Mouse (Mus musculus) T-helper 1 cell (primary cell): Measurements from ENCODE around the gene Elmo1.

Source experiments
- in situ Hi-C: fragments of 300-600 bp; cut with MboI, MseI; formaldehyde crosslinking; loops from one replicate; pipeline ENCODE4 v1.15.1; 2025; ENCODE audit warnings: high pct_unique_total_duplicates

Elmo1 gene

DNA sequence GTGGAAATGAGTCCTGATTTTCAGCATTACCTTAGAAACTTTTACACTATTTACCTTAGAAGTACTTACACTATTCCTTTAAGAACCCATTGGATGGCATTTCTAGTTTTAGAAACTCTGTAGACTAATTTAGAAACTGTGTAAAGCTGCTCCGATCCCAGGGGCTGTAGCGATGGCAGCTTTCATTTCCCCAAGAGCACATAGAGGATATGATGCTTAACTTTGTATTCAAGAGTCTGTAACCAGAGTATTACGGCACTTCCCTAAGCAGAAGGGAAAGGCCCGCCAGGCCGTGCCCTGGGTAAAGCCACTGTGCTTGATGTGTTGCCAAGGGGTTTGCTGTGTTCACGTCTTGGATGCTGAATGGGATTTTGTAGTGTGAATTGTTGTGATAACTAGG lies 222.9 kb downstream of the Elmo1 start:
- in situ Hi-C loops: loop anchor here (10.0 to 25.0 kb wide), 2 partner anchors 161 to 624 kb away; no protein-coding TSS in a partner anchor

DNA sequence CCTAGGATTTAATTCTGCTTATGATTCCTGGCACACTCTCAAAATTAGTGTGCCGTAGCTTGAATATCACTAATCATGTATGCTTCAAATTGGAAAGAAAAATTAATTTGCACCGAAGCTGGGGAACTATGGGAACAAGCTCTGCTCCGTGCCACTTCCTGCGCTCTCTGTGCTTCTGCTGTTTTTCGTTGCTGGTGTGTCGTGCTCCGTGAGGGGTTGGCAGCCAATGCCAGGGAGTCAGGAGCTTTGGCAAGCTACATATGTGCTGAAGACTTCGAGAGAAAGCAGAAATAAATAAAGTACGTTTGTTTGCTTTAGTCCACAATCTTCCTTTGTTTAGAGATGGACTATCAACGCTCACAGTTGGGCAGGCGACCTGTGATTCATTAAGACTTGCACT lies 225.7 kb downstream of the Elmo1 start:
- in situ Hi-C loops: loop anchor here (10.0 to 25.0 kb wide), 2 partner anchors 159 to 621 kb away; no protein-coding TSS in a partner anchor

GRCm38 (mm10) chr13:20318615-20319219 lies 228.3 kb downstream of the Elmo1 start:
- in situ Hi-C loops: loop anchor here (10.0 to 25.0 kb wide), 2 partner anchors 156 to 619 kb away; no protein-coding TSS in a partner anchor

DNA sequence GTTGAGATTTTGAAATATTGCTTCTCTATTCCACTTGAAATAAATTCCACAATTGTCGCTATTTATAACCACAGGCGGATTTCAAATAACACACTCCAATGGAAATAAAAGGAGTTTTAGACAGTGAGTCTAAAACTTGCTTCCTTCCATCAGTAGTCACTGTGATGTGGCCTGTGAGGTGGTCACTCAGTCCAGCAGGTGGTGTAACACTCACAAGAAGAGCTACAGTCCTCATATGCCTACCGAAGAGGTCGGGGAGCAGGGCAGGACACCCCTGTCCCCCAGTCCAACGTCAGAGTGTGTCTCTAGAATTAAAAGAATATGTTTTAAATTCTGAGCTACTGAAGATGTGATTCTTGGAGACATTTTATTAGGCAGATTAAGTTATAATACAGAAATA lies 229.8 kb downstream of the Elmo1 start:
- in situ Hi-C loops: loop anchor here (10.0 to 25.0 kb wide), 2 partner anchors 475 to 617 kb away; partner anchors contain the start of gene Aoah

- in situ Hi-C loops: loop anchor here (10.0 to 25.0 kb wide), 2 partner anchors 471 to 614 kb away; partner anchors contain the start of gene Aoah
These were observed 233.1 kb downstream of the Elmo1 start for GRCm38 (mm10) chr13:20323478-20323877.

DNA sequence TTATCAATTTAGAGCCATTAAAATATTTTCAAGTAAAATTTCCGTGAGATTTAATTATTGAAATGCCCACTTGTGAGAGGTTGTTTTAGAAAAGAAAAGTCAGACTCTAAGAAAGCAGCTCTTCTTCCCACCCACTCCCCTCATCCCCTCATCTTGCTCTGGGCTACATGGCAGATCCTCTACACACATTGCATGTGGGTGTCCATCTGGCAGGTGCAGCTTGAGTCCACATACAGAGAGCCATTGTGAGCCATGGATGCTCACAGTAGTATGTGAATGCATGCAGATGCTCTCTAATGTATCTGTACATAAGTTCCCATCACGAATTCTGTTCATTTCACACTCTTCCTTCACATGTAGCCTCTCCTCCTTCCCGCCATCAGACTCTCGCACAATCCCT lies 236.7 kb downstream of the Elmo1 start:
- in situ Hi-C loops: loop anchor here (10.0 kb wide), 1 partner anchor 468 kb away; the partner anchor contains the start of gene Aoah

- in situ Hi-C loops: loop anchor here (10.0 kb wide), 1 partner anchor 467 kb away; the partner anchor contains the start of gene Aoah
These were observed 237.6 kb downstream of the Elmo1 start for GRCm38 (mm10) chr13:20327975-20328374.

- in situ Hi-C loops: loop anchor here (10.0 kb wide), 1 partner anchor 466 kb away; the partner anchor contains the start of gene Aoah
These were observed 238.3 kb downstream of the Elmo1 start for GRCm38 (mm10) chr13:20328672-20329071.

GRCm38 (mm10) chr13:20330954-20331353 lies 240.6 kb downstream of the Elmo1 start:
- in situ Hi-C loops: no loop called here

DNA sequence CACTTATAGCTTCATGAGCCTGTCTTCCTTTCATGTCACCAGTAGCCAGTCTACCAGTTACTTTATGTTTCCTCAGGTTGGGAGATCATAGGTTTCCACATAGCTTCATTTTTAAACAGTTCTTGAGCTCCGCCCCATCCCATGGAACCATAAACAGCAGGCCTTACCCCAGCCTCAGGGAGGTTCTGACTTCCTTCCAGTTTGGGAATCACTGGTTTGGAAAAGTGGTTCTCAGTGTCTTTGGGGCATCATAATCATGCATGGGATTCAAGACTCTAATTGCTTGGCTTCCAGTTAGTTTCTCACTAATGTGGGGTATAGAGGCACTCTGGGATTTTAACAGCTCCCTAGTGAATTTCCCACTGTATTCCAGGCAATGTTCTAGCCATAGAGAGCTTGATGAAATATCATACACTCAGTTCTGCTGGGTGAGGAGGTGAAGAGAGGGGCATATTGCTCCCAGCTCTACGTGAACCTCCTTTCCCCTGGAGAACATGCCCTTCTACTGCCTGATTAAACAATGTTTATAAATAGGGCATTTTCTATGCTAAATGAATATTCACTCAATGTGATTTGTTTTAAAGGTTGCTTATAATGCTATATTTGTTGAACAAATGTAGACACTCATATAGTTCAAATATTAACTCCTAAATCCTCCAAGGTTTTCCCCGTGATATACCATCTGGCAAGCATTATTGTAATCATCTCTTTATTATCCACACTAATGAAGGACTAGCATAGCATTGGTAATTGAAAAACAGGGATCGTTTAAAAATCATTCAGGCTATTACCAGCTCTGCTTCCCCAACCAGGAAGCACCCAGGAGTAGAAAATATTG lies 244.9 kb downstream of the Elmo1 start:
- in situ Hi-C loops: no loop called here

GRCm38 (mm10) chr13:20335889-20336497 lies 245.6 kb downstream of the Elmo1 start:
- in situ Hi-C loops: no loop called here

GRCm38 (mm10) chr13:20342881-20343280 lies 252.5 kb downstream of the Elmo1 start:
- in situ Hi-C loops: no loop called here

GRCm38 (mm10) chr13:20349754-20350153 lies 259.4 kb downstream of the Elmo1 start:
- in situ Hi-C loops: no loop called here

DNA sequence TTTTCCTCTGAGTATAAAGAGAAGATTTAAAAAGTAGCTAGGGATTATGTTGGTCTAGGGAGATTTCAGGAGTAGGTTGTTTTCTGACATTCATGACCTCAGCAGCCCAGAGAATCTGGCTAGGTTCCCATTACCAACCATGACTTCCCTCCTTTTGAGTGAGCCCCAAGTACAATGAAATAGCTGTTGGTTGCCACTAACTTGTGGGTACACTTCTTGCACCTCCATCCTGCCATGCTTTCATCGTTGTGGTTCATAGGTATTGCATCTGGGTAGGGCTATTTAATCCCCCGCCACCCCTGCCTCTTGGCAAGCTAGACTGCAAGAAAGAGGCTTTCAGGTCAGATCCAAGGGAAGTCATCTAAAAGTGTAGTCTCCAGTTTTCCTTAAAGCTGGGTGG lies 262.2 kb downstream of the Elmo1 start:
- in situ Hi-C loops: no loop called here

GRCm38 (mm10) chr13:20353862-20354603 lies 263.6 kb downstream of the Elmo1 start:
- in situ Hi-C loops: no loop called here

DNA sequence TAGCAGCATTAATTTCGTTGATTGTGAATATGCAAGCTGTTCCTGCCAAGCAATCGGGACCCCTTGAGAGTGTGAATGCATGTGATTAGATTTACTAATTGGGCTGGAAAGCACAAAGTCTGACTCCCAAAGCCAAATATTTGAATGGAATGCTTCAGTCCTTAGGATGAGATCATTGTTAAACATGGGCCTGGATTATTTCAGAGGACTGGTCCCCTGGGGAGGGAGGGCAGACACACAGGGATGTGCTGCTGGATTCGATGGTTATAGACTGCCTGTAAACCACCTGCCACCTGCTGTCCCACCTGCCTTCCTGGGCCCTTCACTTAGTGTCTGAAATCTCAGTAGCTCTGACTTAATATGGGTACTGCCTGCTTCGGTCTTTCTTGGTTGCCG lies 264.2 kb downstream of the Elmo1 start:
- in situ Hi-C loops: no loop called here

- in situ Hi-C loops: no loop called here
These were observed 272.1 kb downstream of the Elmo1 start for GRCm38 (mm10) chr13:20362541-20362940.

DNA sequence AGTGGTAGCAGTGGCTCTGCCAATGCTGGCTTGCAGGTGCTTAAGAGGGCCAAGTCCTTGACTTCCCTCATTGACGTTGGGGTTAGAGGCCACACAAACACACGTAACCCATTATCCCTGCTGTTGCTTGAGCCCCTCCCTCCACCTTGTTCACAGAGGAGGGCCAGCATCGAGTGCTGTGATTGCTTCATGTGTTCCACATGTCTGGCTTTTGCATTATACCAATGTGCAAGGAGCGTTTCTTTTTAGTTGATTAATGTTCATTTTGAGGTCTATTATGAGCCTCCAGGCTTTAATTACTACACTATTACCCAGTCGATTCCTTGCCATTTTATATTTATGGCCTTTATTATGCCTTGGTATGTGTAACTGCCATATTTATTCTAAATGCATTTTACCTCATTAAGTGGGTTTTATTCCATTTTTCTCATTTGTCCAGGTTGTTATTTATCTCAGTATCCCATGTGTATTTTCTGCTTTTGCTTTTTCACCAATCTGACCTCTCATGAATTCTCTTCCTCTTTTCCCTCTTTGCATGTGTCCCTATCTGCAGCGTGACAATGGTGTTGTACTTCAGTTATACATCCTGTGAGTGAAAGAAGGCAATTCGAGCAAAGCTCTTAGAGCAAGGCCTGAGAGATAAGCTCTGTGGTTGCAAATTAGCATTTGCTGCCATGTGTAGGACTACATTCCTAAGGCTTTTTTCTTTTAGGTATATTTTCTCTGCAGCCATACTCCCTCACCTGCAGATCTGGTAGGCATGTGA lies 275.6 kb downstream of the Elmo1 start:
- in situ Hi-C loops: no loop called here

DNA sequence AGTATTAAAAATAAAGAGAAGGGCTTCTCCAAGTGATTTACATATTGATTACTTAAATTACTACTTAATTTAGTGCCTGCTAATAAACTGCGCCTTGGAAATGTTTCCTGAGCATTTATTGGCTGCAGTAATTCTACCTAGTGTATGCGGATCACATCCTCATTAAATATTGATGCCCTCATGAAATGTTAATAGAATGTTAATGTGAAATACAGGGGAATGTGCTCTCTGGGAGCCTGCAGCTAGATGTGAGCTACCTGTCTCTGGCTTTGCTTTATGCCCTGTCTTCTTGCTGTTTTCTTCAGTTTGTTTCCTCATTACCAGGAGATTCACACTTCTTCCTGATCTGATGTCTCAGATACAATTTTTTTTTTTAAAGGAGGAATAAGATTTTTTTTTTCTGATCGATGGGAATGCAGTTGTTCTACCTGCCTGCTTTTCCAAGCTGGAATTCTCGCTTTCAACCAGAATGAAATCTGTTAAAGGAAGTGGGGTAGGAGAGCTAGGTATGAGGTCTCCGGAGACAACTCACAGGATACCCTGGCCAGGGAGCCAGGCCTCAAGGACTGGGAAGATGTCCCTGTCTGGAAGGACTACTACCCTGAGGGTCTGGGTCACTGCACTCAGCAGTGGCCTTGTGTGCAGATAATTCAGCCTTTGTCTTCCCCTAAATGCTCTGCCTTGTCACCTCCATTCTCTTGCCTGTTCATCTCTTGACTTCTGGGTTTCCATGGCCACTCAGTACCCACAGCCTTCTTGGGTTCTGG lies 279.8 kb downstream of the Elmo1 start:
- in situ Hi-C loops: no loop called here

DNA sequence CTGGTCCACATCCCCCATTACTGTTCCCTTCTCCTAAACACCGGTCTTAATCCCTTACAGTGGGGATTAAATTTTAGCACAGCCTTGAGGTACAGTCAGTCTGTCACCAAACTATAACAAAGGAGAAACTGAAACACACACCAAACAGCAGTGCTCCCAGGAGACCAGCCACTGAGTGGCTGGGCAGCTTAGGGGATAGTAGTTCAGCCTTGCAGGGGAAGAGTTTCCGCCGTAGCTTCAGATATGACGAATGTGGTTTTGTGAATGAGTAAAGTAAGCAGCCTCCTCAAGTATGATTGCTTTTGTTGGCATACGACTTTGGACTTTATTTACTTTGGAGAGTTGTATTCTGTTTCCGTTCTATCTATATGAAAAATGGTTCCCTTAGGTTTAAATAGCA lies 281.1 kb downstream of the Elmo1 start:
- in situ Hi-C loops: no loop called here
